Mouse (Mus musculus) MEL (cell line): ENCODE measurements around the gene CK137956.

ENCODE experiments used
- CHD1 ChIP-seq: IDR thresholded peaks from 2 replicates; pipeline ENCODE4 v1.6.1; 2012; ENCODE audit warnings: low read depth, mild to moderate bottlenecking, inconsistent platforms, low read length, improper control_type of control experiment
- CHD2 ChIP-seq: IDR thresholded peaks from 2 replicates; pipeline ENCODE4 v1.6.1; 2011; ENCODE audit warnings: low read length, improper control_type of control experiment
- CTCF ChIP-seq, 3 experiments: IDR thresholded peaks in 2 of 3; conservative IDR thresholded peaks in 1 of 3; 2 replicates each; pipeline ENCODE4 v1.5.1; 2011 to 2012; ENCODE audit warnings: low read length in 3 of 3, low read depth in 2 of 3, mild to moderate bottlenecking in 2 of 3, improper control_type of control experiment in 1 of 3, inconsistent platforms in 1 of 3, mixed read lengths in 1 of 3, moderate library complexity in 1 of 3; ENCODE audit not compliant: control insufficient read depth in 1 of 3, insufficient read depth in 1 of 3, poor library complexity in 1 of 3, severe bottlenecking in 1 of 3
- E2F4 ChIP-seq: IDR thresholded peaks from 2 replicates; pipeline ENCODE4 v1.6.1; 2011; ENCODE audit warnings: low read depth, low read length, improper control_type of control experiment, borderline replicate concordance
- EP300 ChIP-seq, 2 experiments: IDR thresholded peaks; 2 replicates each; pipeline ENCODE4 v1.6.1; 2011; ENCODE audit warnings: improper control_type of control experiment in 2 of 2, low read length in 2 of 2, low read depth in 1 of 2, mild to moderate bottlenecking in 1 of 2
- GATA1 ChIP-seq: IDR thresholded peaks from 2 replicates; pipeline ENCODE4 v1.6.1; 2011; ENCODE audit warnings: low read depth, low read length, improper control_type of control experiment
- NELFE ChIP-seq: IDR thresholded peaks from 2 replicates; pipeline ENCODE4 v1.6.1; 2011; ENCODE audit warnings: low read depth, low read length, improper control_type of control experiment
- POLR2A ChIP-seq, 2 experiments: IDR thresholded peaks; 2 replicates each; pipeline ENCODE4 v1.6.1; 2011 to 2012; ENCODE audit warnings: low read length in 2 of 2, mild to moderate bottlenecking in 2 of 2, control low read depth in 1 of 2, improper control_type of control experiment in 1 of 2, low read depth in 1 of 2, moderate library complexity in 1 of 2; ENCODE audit not compliant: control insufficient read depth in 1 of 2, insufficient read depth in 1 of 2, poor library complexity in 1 of 2
- USF1 ChIP-seq: IDR thresholded peaks from 2 replicates; pipeline ENCODE4 v1.6.1; 2014; ENCODE audit warnings: low read depth, mild to moderate bottlenecking, inconsistent platforms, low read length, improper control_type of control experiment, moderate library complexity
- ZMIZ1 ChIP-seq: IDR thresholded peaks from 2 replicates; pipeline ENCODE4 v1.6.1; 2012; ENCODE audit warnings: low read depth, mild to moderate bottlenecking, inconsistent platforms, low read length, improper control_type of control experiment, moderate library complexity
- ZNF384 ChIP-seq: IDR thresholded peaks from 2 replicates; pipeline ENCODE4 v1.6.1; 2012; ENCODE audit warnings: low read depth, mild to moderate bottlenecking, inconsistent platforms, low read length, improper control_type of control experiment

DNA sequence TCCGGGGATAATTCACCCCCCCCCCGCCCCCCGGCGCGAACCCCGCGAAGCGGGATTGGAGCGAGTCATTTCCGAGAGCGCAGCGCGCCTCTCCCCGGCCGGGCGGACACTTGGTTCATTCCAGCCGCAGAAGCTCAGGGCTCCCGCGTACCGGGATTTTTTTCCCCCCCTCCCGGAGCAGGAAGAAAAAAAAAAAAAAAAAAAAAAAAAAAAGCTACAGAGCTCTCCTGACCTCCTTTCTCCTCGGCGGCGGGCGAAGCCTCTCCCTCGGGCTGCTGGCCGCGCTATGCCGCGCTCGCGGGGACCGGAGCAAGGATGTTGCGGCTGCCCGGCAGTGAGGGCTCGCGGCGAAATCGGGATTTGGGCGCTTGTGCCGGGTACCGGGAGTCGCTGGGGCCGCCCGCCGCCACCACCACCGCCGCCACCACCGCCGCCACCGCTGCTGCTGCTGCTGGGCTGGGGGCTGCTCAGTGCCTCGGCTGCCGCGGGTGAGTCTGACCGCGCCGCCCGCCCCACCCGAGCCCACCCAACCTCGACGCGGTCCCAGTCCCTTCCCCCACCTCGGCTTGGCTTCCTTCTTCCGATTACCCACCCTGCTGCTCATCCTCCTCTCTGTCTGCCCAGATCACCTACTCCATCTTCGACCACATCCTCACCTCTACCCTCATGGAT, 17.2 kb upstream of the CK137956 start, which contains the start of gene Csmd2:
- TF ChIP-seq CHD2 = no peak
- TF ChIP-seq POLR2A (IDR thresholded peaks at IDR 0.05; ENCODE audit: control insufficient read depth in 1 of 2, insufficient read depth in 1 of 2, low read depth in 1 of 2, low read length in 2 of 2, poor library complexity in 1 of 2) = no peak
- TF ChIP-seq CTCF (IDR thresholded peaks at IDR 0.05 in 2 of 3, conservative IDR thresholded peaks at IDR 0.05 in 1 of 3; ENCODE audit: control insufficient read depth in 1 of 3, insufficient read depth in 1 of 3, low read depth in 2 of 3, low read length in 3 of 3, poor library complexity in 1 of 3, severe bottlenecking in 1 of 3) = no peak
- no peak for TF ChIP-seq ZNF384
- TF ChIP-seq USF1 = no peak
- no peak for TF ChIP-seq CHD1
- TF ChIP-seq GATA1 = no peak
- no peak for TF ChIP-seq E2F4
- TF ChIP-seq ZMIZ1 = no peak
- no peak for TF ChIP-seq EP300 (IDR thresholded peaks at IDR 0.05; ENCODE audit: low read depth in 1 of 2, low read length in 2 of 2)
- no peak for TF ChIP-seq NELFE
